Mouse (Mus musculus) granulocyte monocyte progenitor cell, adult 5-6 weeks (primary cell): ENCODE results near the gene Strada. TPM values are rescaled to one million over a fixed set of nuclear protein-coding genes. Genes with fewer than 3 reads are reported as not detected.
A peak's percentile ranks its signal among the peaks of the same experiment; 100 is the strongest.
"Not testable (repeated sequence)": the region's sequence is repeated elsewhere in the genome, so short reads cannot be mapped to it uniquely, and the experiment has no call there.

ENCODE experiments used
- ATAC-seq: replicated peaks from 2 replicates; pipeline ENCODE4 v1.8.0; 2016; ENCODE audit warnings: mild to moderate bottlenecking, moderate TSS enrichment, inconsistent platforms; ENCODE audit not compliant: poor library complexity, severe bottlenecking
- total RNA-seq, 2 experiments: library from RNA; stranded (forward) in 1 of 2; stranded (reverse) in 1 of 2; fragments of 200-712, 200-1000 nt in 1 of 2; fragments of >200 nt in 1 of 2; fragmentation: Nextera tagmentation in 1 of 2; gene quantifications; 2 replicates each; pipeline ENCODE4 v1.2.3; 2014 to 2017

Strada gene
- total RNA-seq, 2 experiments from 2014 or later = 22.2 to 42.3 TPM

GRCm38 (mm10) chr11:106158081-106158929 lies 43.7 kb downstream of the Strada start:
- no peak; the same call in 1 of the 2 replicates for ATAC-seq

GRCm38 (mm10) chr11:106157154-106157553 lies 44.8 kb downstream of the Strada start:
- no peak for ATAC-seq

GRCm38 (mm10) chr11:106156257-106156656 lies 45.7 kb downstream of the Strada start:
- no peak for ATAC-seq

- ATAC-seq = no peak
Observed at GRCm38 (mm10) chr11:106155761-106156160, 46.2 kb downstream of the Strada start.

GRCm38 (mm10) chr11:106154770-106155169 lies 47.2 kb downstream of the Strada start:
- no peak for ATAC-seq

- no peak for ATAC-seq
Observed at GRCm38 (mm10) chr11:106154091-106154490, 47.9 kb downstream of the Strada start.

GRCm38 (mm10) chr11:106152132-106152531 lies 49.8 kb downstream of the Strada start:
- ATAC-seq = 0 out of 2 replicates have a peak, but pooled peaks have one; percentile 6

- no peak for ATAC-seq
Observed at GRCm38 (mm10) chr11:106151219-106151618, 50.7 kb downstream of the Strada start.

GRCm38 (mm10) chr11:106134580-106135528 lies 67.1 kb downstream of the Strada start:
- peak; percentile 96 for ATAC-seq

- ATAC-seq = no peak
Observed at GRCm38 (mm10) chr11:106132516-106132915, 69.5 kb downstream of the Strada start.

- no peak for ATAC-seq
Observed at GRCm38 (mm10) chr11:106129477-106129876, 72.5 kb downstream of the Strada start.

GRCm38 (mm10) chr11:106126727-106127373 lies 75.1 kb downstream of the Strada start:
- ATAC-seq = not testable (repeated sequence)

- ATAC-seq = no peak
Observed at GRCm38 (mm10) chr11:106125827-106126226, 76.1 kb downstream of the Strada start.

- no peak for ATAC-seq
Observed at GRCm38 (mm10) chr11:106124784-106125183, 77.2 kb downstream of the Strada start.

- ATAC-seq = peak; percentile 98
Observed at GRCm38 (mm10) chr11:106122736-106123135, 79.2 kb downstream of the Strada start.

GRCm38 (mm10) chr11:106122221-106122620 lies 79.7 kb downstream of the Strada start:
- ATAC-seq = peak; percentile 14; the same call in 1 of the 2 replicates
